Mouse (Mus musculus) adrenal gland, adult 2 months (tissue): ENCODE results near the gene Mllt1. TPM values are rescaled to one million over a fixed set of nuclear protein-coding genes. Genes with fewer than 3 reads are reported as not detected.

Experiments used
- DNase-seq: peaks from one replicate; pipeline ENCODE4 v3.0.0; 2021
- long read RNA-seq: library from polyadenylated mRNA; stranded (forward); transcript quantifications from one replicate; pipeline ENCODE4 v2.0.0, GENCODE M21; 2021
- polyA plus RNA-seq: library from polyadenylated mRNA; depleted of rRNA; stranded (reverse); fragments of >200 nt; gene quantifications from 2 replicates; pipeline ENCODE4 v1.2.3, GENCODE M21; 2012; rRNA removed
- total RNA-seq, 2 experiments: library from RNA; stranded (reverse); gene quantifications; 2 replicates each; pipeline ENCODE4 v1.2.3; 2021

Gene Mllt1
- total RNA-seq = 10 to 100 TPM; 32.9 to 46.8 TPM
- polyA plus RNA-seq = 54.8 and 55.0 TPM in 2 replicates
- long read RNA-seq, transcript Mllt1-201 (12 exons, 3,636 nt) = major isoform, 12 of 24 reads
- long read RNA-seq, partial matches to known transcripts = 5 of 24 reads
- long read RNA-seq, other reads (novel, unspliced or antisense) = 7 of 24 reads

GRCm38 (mm10) chr17:56935363-56936131 is at the start of gene Mllt1:
TSS of gene Mllt1 (minus strand) at chr17:56935415.
- DNase-seq = peak; percentile 100

- DNase-seq = no peak
These were observed 49.7 kb upstream of the Mllt1 start for GRCm38 (mm10) chr17:56984886-56985285.

- no peak for DNase-seq
These were observed 46.8 kb upstream of the Mllt1 start, which contains the start of gene Acer1 for GRCm38 (mm10) chr17:56982013-56982412. TSS of gene Acer1 (minus strand) at chr17:56982126.

- no peak for DNase-seq
These were observed 45.8 kb upstream of the Mllt1 start for GRCm38 (mm10) chr17:56981049-56981448.

- DNase-seq = no peak
These were observed 44.3 kb upstream of the Mllt1 start for GRCm38 (mm10) chr17:56979524-56979923.

- no peak for DNase-seq
These were observed 41.5 kb upstream of the Mllt1 start for GRCm38 (mm10) chr17:56976531-56977390.

GRCm38 (mm10) chr17:56975391-56975790 is 40.2 kb upstream of the Mllt1 start:
- DNase-seq = no peak

GRCm38 (mm10) chr17:56974708-56975240 is 39.6 kb upstream of the Mllt1 start:
- peak; percentile 49 for DNase-seq

GRCm38 (mm10) chr17:56973956-56974707 is 38.9 kb upstream of the Mllt1 start:
- no peak for DNase-seq

GRCm38 (mm10) chr17:56970081-56970480 is 34.9 kb upstream of the Mllt1 start:
- DNase-seq = no peak

GRCm38 (mm10) chr17:56969321-56969720 is 34.1 kb upstream of the Mllt1 start:
- peak; percentile 72 for DNase-seq

- DNase-seq = no peak
These were observed 28.4 kb upstream of the Mllt1 start for GRCm38 (mm10) chr17:56963646-56964045.

- DNase-seq = peak; percentile 62
These were observed 27.6 kb upstream of the Mllt1 start for GRCm38 (mm10) chr17:56962642-56963405.

GRCm38 (mm10) chr17:56961880-56962279 is 26.7 kb upstream of the Mllt1 start:
- DNase-seq = no peak

- no peak for DNase-seq
These were observed 23.5 kb upstream of the Mllt1 start for GRCm38 (mm10) chr17:56958667-56959066.

GRCm38 (mm10) chr17:56957763-56958429 is 22.7 kb upstream of the Mllt1 start:
- no peak for DNase-seq

GRCm38 (mm10) chr17:56954871-56955270 is 19.7 kb upstream of the Mllt1 start:
- no peak for DNase-seq

- no peak for DNase-seq
These were observed 17.4 kb upstream of the Mllt1 start for GRCm38 (mm10) chr17:56952639-56953038.

- DNase-seq = peak; percentile 62
These were observed 15.7 kb upstream of the Mllt1 start for GRCm38 (mm10) chr17:56950915-56951314.

GRCm38 (mm10) chr17:56938751-56939150 is 3.5 kb upstream of the Mllt1 start:
- DNase-seq = no peak
